Mouse (Mus musculus) neural tube, postnatal 0 days (tissue): ENCODE measurements around the gene Kcnq5. TPM values are rescaled to one million over a fixed set of nuclear protein-coding genes. Genes with fewer than 3 reads are reported as not detected.

Experiments used
- polyA plus RNA-seq: library from polyadenylated mRNA; unstranded; fragments of >200 nt; fragmentation: Nextera tagmentation; extraction: Ambion mirVana; gene quantifications from 2 replicates; pipeline ENCODE4 v1.2.1, GENCODE M21; 2015

Kcnq5 gene
- polyA plus RNA-seq = 3.7 and 4.6 TPM in 2 replicates

DNA sequence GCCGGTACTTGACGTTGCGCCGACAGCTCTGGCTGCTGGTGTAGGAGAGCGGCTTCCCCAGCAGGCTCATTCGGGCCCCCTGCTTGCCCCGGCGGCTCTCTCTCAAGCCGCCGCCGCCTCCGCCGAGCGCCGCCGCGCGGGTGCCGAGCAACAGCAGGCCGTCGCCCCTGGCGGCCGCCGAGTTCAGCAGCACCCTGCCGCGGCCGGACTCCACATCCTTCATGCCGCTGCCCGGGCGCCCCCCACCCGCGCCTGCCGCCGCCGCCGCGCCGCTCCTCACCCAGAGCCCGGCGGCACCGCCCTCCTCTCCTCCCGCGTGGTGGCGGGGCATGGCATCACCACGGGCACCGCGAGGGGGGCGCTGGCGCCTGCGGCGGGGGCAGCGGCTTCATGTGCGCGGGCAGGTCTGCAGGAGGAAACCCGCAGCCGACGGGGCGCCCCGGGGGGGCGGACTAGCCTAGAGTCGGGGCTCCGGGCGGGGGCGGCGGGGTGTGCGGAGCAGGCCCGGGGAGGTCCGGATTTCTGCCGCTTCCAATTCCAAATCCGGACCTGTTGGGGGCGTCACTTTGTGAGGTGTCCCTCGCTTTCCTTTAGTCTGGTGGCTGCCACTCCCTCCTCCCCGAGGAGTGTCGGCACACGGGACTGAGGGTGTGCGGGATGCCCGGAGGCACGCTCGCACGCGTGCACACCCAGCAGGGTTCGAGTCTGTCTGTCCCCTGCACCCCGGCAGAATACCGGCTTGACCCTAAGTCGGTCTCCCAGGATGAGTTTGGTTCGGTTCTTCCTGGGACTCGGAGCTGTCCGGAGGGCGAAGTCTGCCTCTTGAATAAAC is at the start of gene Kcnq5:
Kcnq5 (minus strand) TSS at position 692 of the 832 bp plus-strand sequence.

DNA sequence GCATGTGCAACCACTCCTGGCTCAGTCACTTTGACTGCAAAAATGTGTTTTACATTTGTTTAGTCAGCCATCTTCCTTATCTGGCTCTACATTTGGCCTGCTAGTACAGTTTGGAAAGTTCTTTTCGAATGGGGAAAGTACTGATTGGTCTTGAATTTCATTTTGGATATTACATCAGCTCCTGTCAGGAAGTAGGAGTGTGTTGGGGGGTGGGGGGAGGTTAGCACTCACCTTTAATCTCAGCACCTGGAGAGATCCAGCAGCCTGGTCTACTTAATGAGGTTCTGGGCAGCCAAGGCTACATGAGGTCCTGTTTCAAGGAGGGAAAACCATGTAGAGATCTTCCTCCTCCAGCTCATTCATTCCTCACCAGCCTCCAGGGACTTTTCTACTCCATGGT is 578.5 kb downstream of the Kcnq5 start, which contains the start of gene Khdc1b:
Khdc1b (plus strand) TSS at position 301 of the 400 bp plus-strand sequence.

DNA sequence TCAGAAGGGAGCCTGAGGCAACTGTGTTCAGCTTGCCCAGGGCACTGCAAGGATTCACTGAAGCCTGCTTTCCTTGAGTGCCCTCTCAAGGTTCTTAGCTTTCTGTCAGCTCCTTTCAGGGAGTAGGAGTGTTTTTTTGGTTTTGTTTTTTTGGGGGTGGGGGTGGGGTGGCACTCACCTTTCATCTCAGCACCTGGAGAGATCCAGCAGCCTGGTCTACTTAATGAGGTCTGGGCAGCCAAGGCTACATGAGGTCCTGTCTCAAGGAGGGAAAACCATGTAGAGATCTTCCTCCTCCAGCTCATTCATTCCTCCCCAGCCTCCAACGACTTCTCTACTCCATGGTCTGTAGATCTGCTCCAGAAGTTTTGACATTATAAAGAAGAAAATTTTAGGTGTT is 593.7 kb downstream of the Kcnq5 start, which contains the start of gene Khdc1c:
Khdc1c (plus strand) TSS at position 301 of the 400 bp plus-strand sequence.

DNA sequence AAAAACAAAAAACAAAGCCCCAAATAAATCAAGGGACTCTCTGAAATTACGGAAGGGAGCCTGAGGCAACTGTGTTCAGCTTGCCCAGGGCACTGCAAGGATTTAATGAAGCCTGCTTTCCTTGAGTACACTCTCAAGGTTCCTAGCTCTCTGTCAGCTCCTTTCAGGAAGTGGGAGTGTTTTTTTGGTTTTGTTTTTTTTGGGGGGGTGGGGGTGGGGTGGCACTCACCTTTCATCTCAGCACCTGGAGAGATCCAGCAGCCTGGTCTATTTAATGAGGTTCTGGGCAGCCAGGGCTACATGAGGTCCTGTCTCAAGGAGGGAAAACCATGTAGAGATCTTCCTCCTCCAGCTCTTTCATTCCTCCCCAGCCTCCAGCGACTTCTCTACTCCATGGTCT is 612.4 kb downstream of the Kcnq5 start, which contains the start of gene Khdc1a:
Khdc1a (plus strand) TSS at position 301 of the 400 bp plus-strand sequence.

